8 mouse cellular contexts compared by ENCODE assay signal in genomic region chr8:87836866-87837265, GRCm38 (mm10).
DNase-seq lines count a peak whose midpoint lies in the region; ATAC-seq lines count a peak whose summit lies in the region.
"Had no signal": no experiment of that assay in that cellular context is flagged by ENCODE, and none has a peak within 500 bp of the region (broad histone marks: within the 10 kb centered on the region; RNA-seq: fewer than 3 reads in every experiment).

No protein-coding gene starts in this region.

- H3K36me3 ChIP-seq in forebrain, embryonic 12.5 days (replicated peaks), result no peaks in the 10 kb centered on the region
- no peaks in the 10 kb centered on the region for H3K36me3 ChIP-seq in heart, embryonic 14.5 days (ENCODE audit: control insufficient read depth, insufficient read depth, low read length)
- H3K36me3 ChIP-seq in limb, embryonic 15.5 days, result no peaks in the 10 kb centered on the region
- H3K36me3 ChIP-seq: liver, embryonic 15.5 days had no signal

- DNase-seq in embryo, embryonic 10.5 days (ENCODE audit: low spot score), result peak; percentile 87
- peak; percentile 60 for DNase-seq in kidney, postnatal 14 days
- peak; percentile 56 for DNase-seq in ovary, postnatal 14 days (ENCODE audit: low spot score)

- H3K27me3 ChIP-seq in forebrain, embryonic 12.5 days, result no peaks in the 10 kb centered on the region
- H3K27me3 ChIP-seq in heart, embryonic 14.5 days (ENCODE audit: control insufficient read depth, insufficient read depth, low read length), result no peaks in the 10 kb centered on the region
- H3K27me3 ChIP-seq in limb, embryonic 15.5 days, result no peaks in the 10 kb centered on the region
- H3K27me3 ChIP-seq: liver, embryonic 15.5 days had no signal

- H3K4me2 ChIP-seq in forebrain, embryonic 12.5 days, result peak overlapping the region; percentile 44
- H3K4me2 ChIP-seq in heart, embryonic 14.5 days (ENCODE audit: low read length), result peak overlapping the region; percentile 58
- H3K4me2 ChIP-seq in limb, embryonic 15.5 days, result peak overlapping the region; percentile 32
- H3K4me2 ChIP-seq: liver, embryonic 15.5 days had no signal

- 0 out of 2 replicates have a peak overlapping the region, but pooled peaks have one; percentile 17 for H3K9ac ChIP-seq in forebrain, embryonic 12.5 days
- H3K9ac ChIP-seq in heart, embryonic 14.5 days (ENCODE audit: low read length), result peak overlapping the region; percentile 30
- no peak overlapping the region for H3K9ac ChIP-seq in limb, embryonic 15.5 days
- H3K9ac ChIP-seq: liver, embryonic 15.5 days had no signal

- H3K4me1 ChIP-seq in forebrain, embryonic 12.5 days, result peaks cover 78% of the 10 kb centered on the region
- peaks cover 32 to 45% of the 10 kb centered on the region in 2 experiments for H3K4me1 ChIP-seq in heart, embryonic 14.5 days (ENCODE audit: control insufficient read depth in 2 of 2, insufficient read depth in 2 of 2, low read length in 2 of 2)
- peaks cover 66% of the 10 kb centered on the region for H3K4me1 ChIP-seq in limb, embryonic 15.5 days
- H3K4me1 ChIP-seq: liver, embryonic 15.5 days had no signal

- peak overlapping the region; percentile 93 for H3K27ac ChIP-seq in forebrain, embryonic 12.5 days
- peak overlapping the region in 1 of 2 experiments; percentile 82; a peak in 2 of 4 replicates for H3K27ac ChIP-seq in heart, embryonic 14.5 days (replicated peaks in 1 of 2; ENCODE audit: control insufficient read depth in 1 of 2, insufficient read depth in 1 of 2, low read depth in 2 of 2, low read length in 2 of 2)
- peak overlapping the region; percentile 77 for H3K27ac ChIP-seq in limb, embryonic 15.5 days
- H3K27ac ChIP-seq: liver, embryonic 15.5 days had no signal

- H3K4me3 ChIP-seq in forebrain, embryonic 12.5 days (replicated peaks), result no peak overlapping the region
- H3K4me3 ChIP-seq in heart, embryonic 14.5 days (ENCODE audit: control insufficient read depth in 1 of 2, insufficient read depth in 1 of 2, low read depth in 1 of 2, low read length in 2 of 2), result peak overlapping the region in 1 of 2 experiments; percentile 5; a peak in 1 of 4 replicates
- no peak overlapping the region for H3K4me3 ChIP-seq in limb, embryonic 15.5 days
- H3K4me3 ChIP-seq: liver, embryonic 15.5 days had no signal

- no peaks in the 10 kb centered on the region for H3K9me3 ChIP-seq in forebrain, embryonic 12.5 days
- H3K9me3 ChIP-seq in heart, embryonic 14.5 days (ENCODE audit: control insufficient read depth, low read length), result no peaks in the 10 kb centered on the region
- no peaks in the 10 kb centered on the region for H3K9me3 ChIP-seq in limb, embryonic 15.5 days
- H3K9me3 ChIP-seq: liver, embryonic 15.5 days had no signal

- peak; percentile 87 for ATAC-seq in forebrain, embryonic 12.5 days (ENCODE audit: low FRiP score)
- ATAC-seq in heart, embryonic 14.5 days (ENCODE audit: insufficient number of reproducible peaks, insufficient read depth, low FRiP score, low read depth), result peak; percentile 57; the same call in 1 of the 2 replicates
- ATAC-seq in limb, embryonic 15.5 days (ENCODE audit: insufficient number of reproducible peaks, low FRiP score, low TSS enrichment, low read depth), result peak; percentile 79
- no peak for ATAC-seq in cerebellum, adult (ENCODE audit: insufficient number of reproducible peaks, low FRiP score, low TSS enrichment)

- WGBS in forebrain, embryonic 12.5 days, result 1% methylated on average over 16 of the region's 16 CpGs
- WGBS in heart, embryonic 14.5 days, result 15% methylated on average over 16 of the region's 16 CpGs
- WGBS in limb, embryonic 15.5 days, result 4% methylated on average over 16 of the region's 16 CpGs
